Mouse (Mus musculus) stomach, embryonic 15.5 days (tissue): ENCODE results near the gene Tomm34. TPM values are rescaled to one million over a fixed set of nuclear protein-coding genes. Genes with fewer than 3 reads are reported as not detected.

Experiments
- ATAC-seq: fragments of 200-750 bp; cut with Nextera tagmentation; 2 replicates; pipeline ENCODE4 v1.8.0; 2017; ENCODE audit warnings: low read depth, moderate number of reproducible peaks, moderate TSS enrichment; ENCODE audit not compliant: insufficient read depth, low FRiP score
- H3K27ac ChIP-seq: fragments of 300-500 bp; sonication (generic); 2 replicates; pipeline ENCODE4 v1.5.1; 2015; ENCODE audit warnings: mild to moderate bottlenecking, inconsistent platforms
- H3K27me3 ChIP-seq: fragments of 300-500 bp; sonication (generic); replicated peaks from 2 replicates; pipeline ENCODE4 v1.6.1; 2015; ENCODE audit warnings: inconsistent platforms
- H3K36me3 ChIP-seq: fragments of 300-500 bp; sonication (generic); 2 replicates; pipeline ENCODE4 v1.6.1; 2015; ENCODE audit warnings: inconsistent platforms
- H3K4me1 ChIP-seq: fragments of 300-500 bp; sonication (generic); 2 replicates; pipeline ENCODE4 v1.6.1; 2015; ENCODE audit warnings: inconsistent platforms
- H3K4me2 ChIP-seq: fragments of 300-500 bp; sonication (generic); 2 replicates; pipeline ENCODE4 v1.6.1; 2015; ENCODE audit warnings: mild to moderate bottlenecking, inconsistent platforms
- H3K4me3 ChIP-seq: fragments of 300-500 bp; sonication (generic); replicated peaks from 2 replicates; pipeline ENCODE4 v1.5.1; 2015; ENCODE audit warnings: inconsistent platforms
- H3K9ac ChIP-seq: fragments of 300-500 bp; sonication (generic); 2 replicates; pipeline ENCODE4 v1.6.1; 2015; ENCODE audit warnings: inconsistent platforms
- H3K9me3 ChIP-seq: fragments of 300-500 bp; sonication (generic); 2 replicates; pipeline ENCODE4 v1.6.1; 2016; ENCODE audit warnings: inconsistent platforms
- WGBS: fragments of 180-500 bp; shearing (Covaris S2); methylation state at CpG from one replicate; pipeline ENCODE4 v1.1.7; 2015; 5-methylcytosine and 5-hydroxymethylcytosine counted together
- polyA plus RNA-seq: library from polyadenylated mRNA; unstranded; fragments of >200 nt; fragmentation: Nextera tagmentation; extraction: Ambion mirVana; gene quantifications from 2 replicates; pipeline ENCODE4 v1.2.1, GENCODE M21; 2015

Tomm34 gene
- polyA plus RNA-seq, 1 experiment from 2014 or later = 53.4 TPM

DNA sequence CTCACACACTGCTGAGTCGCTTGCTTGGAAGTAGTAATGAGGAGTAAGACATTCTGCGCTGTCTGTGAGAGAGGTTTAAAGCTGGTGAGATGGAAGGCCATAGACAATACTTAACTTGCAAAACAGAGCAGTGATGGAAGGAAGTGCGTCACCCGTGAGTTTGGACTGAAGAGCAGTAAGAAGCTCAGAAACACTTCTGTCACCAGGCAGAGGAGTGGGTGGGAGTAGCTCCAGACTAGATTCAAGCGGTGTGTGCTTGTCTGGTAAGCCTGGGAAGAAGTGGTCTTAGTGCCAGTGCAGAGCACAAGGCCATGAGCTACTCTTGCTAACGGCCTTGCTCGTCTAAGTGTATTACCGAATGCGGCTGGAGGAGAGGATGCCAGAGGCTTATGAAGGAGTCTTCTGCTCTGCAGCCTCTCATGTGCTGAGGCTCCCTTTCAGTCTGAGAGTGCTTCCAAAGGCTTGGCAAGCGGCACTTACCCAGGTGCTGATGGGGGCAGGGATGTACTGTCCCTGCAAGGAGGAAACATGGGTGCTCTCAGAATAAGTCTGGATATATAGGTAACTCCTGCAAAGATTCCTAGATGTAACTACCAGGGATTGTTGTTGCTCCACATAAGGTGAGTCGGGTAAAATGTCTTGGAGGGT, 27.8 kb upstream of the Tomm34 start:
- H3K9ac ChIP-seq = no peak overlapping the region
- no peaks in the 10 kb centered on the region for H3K27me3 ChIP-seq
- H3K9me3 ChIP-seq = no peaks in the 10 kb centered on the region
- no peak for ATAC-seq
- H3K4me2 ChIP-seq = no peak overlapping the region
- no peak overlapping the region for H3K4me3 ChIP-seq
- H3K4me1 ChIP-seq = no peaks in the 10 kb centered on the region
- no peak overlapping the region for H3K27ac ChIP-seq
- 95% methylated on average over 11 of the region's 11 CpGs for WGBS
- H3K36me3 ChIP-seq = peaks cover 21% of the 10 kb centered on the region; the same call in 1 of the 2 replicates

DNA sequence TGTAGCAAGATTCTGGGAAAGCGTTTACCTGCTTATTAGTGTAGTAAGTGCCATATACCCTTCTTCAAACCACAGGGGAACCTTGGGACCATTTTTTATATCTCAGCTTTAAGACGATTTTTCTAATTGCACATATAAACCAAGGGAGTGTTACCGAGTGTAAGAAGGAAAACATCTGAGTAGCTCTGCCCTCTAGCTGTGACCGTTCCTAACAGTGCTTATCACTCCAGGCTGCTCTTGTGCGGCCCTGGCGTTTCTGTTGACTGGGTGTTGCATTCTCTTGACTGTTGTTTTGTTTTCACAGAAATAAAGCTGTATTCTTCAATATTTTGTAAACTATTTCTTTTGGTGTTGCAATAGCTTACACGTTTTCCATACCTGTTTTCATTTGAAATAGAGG, 23.2 kb upstream of the Tomm34 start:
- Histone ChIP-seq H3K27ac (no peak overlapping the region), H3K27me3 (no peaks in the 10 kb centered on the region), H3K36me3 (peaks cover 20% of the 10 kb centered on the region; the same call in 1 of the 2 replicates), H3K4me2 (no peak overlapping the region), H3K4me1 (no peaks in the 10 kb centered on the region), H3K9ac (no peak overlapping the region), H3K9me3 (no peaks in the 10 kb centered on the region), H3K4me3 (no peak overlapping the region)
- WGBS = 72% methylated on average over 7 of the region's 7 CpGs
- no peak for ATAC-seq

DNA sequence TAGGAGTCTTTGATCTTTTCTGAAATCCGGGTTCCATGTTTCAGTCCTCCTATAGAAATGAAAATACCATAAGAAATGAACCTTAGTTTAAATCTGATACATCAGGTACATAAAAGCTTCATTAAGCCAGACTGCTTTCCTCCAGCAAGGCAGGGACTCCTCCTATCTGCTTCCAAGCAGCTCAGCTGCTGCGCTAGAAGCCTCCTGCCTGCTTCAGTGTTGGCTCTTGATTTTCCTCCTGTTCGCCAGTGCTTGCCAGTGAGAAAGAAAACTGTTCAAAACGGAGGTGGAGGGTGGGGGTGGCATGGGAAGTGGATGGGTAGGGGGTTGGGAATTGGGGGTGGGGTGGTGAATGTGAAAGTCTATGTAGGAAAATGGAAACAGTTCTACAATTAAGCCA, 18.5 kb upstream of the Tomm34 start:
- Histone ChIP-seq H3K4me2 (no peak overlapping the region), H3K27ac (no peak overlapping the region), H3K9ac (no peak overlapping the region), H3K4me3 (no peak overlapping the region), H3K36me3 (peaks cover 8% of the 10 kb centered on the region; the same call in 1 of the 2 replicates), H3K4me1 (no peaks in the 10 kb centered on the region), H3K9me3 (no peaks in the 10 kb centered on the region), H3K27me3 (no peaks in the 10 kb centered on the region)
- WGBS = 89% methylated on average over 4 of the region's 4 CpGs
- ATAC-seq = no peak

- no peak overlapping the region for H3K4me2 ChIP-seq
- H3K4me1 ChIP-seq = no peaks in the 10 kb centered on the region
- H3K9me3 ChIP-seq = no peaks in the 10 kb centered on the region
- no peak overlapping the region for H3K27ac ChIP-seq
- H3K9ac ChIP-seq = no peak overlapping the region
- H3K36me3 ChIP-seq = peaks cover 12% of the 10 kb centered on the region; the same call in 1 of the 2 replicates
- ATAC-seq = no peak
- no peak overlapping the region for H3K4me3 ChIP-seq
- WGBS = 89% methylated on average over 6 of the region's 6 CpGs
- no peaks in the 10 kb centered on the region for H3K27me3 ChIP-seq
These were observed 16.5 kb upstream of the Tomm34 start for GRCm38 (mm10) chr2:164087416-164088017.

DNA sequence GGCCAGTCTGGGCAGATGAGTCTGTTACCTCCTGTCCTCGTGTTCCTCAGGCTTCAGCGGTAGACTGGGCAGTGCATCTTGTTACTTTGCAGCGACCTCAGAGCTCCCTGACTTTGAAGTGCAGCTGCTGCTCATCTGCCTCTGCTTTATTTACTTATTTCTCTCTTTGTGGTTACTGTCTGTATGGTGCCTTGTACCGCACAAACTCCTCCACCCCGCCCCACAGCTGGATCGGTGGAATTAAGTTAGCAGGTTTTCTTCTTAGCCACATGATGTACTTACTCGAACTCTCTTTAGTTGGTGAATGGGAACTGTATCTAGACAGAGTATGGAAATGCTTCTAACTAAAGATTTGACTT, 13.4 kb upstream of the Tomm34 start:
- Histone ChIP-seq H3K27ac (no peak overlapping the region), H3K36me3 (peaks cover 12% of the 10 kb centered on the region; the same call in 1 of the 2 replicates), H3K4me3 (no peak overlapping the region), H3K4me1 (no peaks in the 10 kb centered on the region), H3K9ac (no peak overlapping the region), H3K27me3 (no peaks in the 10 kb centered on the region), H3K9me3 (no peaks in the 10 kb centered on the region), H3K4me2 (no peak overlapping the region)
- no peak for ATAC-seq
- 78% methylated on average over 7 of the region's 7 CpGs for WGBS

DNA sequence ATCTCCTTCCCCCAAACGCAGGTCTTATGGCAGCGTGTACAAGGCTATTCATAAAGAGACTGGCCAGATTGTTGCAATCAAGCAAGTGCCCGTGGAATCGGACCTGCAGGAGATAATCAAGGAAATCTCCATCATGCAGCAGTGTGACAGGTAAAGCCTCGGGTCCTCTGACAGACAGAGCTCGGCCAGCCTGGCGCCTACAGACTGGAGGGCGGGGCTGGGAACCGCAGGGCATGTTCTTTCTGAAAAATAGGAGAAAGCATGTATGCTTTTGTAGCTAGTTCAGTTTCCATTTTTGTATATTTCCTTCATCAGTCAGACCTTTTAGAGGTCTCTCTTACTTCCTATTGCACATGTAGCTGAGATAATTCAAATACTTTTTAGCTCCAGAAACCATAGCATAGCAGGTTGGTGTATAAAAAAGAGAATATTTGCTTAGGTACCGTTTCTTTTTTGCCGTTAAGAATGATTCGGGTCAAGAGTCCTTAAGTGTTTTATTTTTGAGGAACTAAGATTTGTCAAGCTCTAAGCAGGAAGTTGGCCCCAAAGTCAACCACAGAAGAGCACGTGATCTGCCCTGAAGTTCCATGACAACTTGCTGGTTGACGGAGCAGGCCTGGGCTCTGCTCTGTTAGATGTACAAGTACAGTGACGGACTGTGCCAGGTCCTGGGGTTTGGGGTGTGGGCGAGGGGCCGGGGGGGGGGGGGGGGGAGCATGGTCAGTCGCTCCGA, 12.8 kb upstream of the Tomm34 start:
- no peaks in the 10 kb centered on the region for H3K4me1 ChIP-seq
- no peaks in the 10 kb centered on the region for H3K27me3 ChIP-seq
- H3K9ac ChIP-seq = no peak overlapping the region
- H3K36me3 ChIP-seq = peaks cover 12% of the 10 kb centered on the region; the same call in 1 of the 2 replicates
- no peak overlapping the region for H3K4me2 ChIP-seq
- H3K4me3 ChIP-seq = no peak overlapping the region
- no peak overlapping the region for H3K27ac ChIP-seq
- 84% methylated on average over 19 of the region's 19 CpGs for WGBS
- no peak for ATAC-seq
- no peaks in the 10 kb centered on the region for H3K9me3 ChIP-seq

DNA sequence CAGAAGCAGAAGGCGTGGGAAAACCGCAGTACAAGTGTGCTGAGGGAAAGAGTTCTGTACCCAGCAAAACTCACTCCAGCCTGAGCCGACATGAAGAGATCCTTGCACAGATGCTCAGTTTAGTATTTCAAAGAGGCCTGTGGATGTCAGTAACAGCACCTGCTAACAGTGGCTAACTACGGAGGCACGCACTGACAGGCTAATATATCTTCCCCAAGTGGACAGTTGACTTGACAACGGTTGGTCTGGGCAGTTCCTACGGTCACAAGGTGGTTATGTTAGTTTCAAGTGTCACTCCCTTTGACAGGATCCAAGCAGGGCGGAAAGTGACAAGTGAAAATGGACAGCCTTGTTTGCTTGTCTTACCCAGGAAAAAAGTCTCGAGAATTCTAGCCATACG, 11.2 kb upstream of the Tomm34 start:
- no peaks in the 10 kb centered on the region for H3K9me3 ChIP-seq
- H3K36me3 ChIP-seq = peaks cover 12% of the 10 kb centered on the region; the same call in 1 of the 2 replicates
- H3K27me3 ChIP-seq = no peaks in the 10 kb centered on the region
- H3K4me1 ChIP-seq = no peaks in the 10 kb centered on the region
- H3K4me3 ChIP-seq = no peak overlapping the region
- H3K4me2 ChIP-seq = no peak overlapping the region
- 85% methylated on average over 10 of the region's 10 CpGs for WGBS
- H3K27ac ChIP-seq = no peak overlapping the region
- ATAC-seq = no peak
- no peak overlapping the region for H3K9ac ChIP-seq

GRCm38 (mm10) chr2:164081577-164081976, 10.6 kb upstream of the Tomm34 start:
- Histone ChIP-seq H3K36me3 (peaks cover 12% of the 10 kb centered on the region; the same call in 1 of the 2 replicates), H3K9ac (no peak overlapping the region), H3K4me1 (no peaks in the 10 kb centered on the region), H3K9me3 (no peaks in the 10 kb centered on the region), H3K4me2 (no peak overlapping the region), H3K4me3 (no peak overlapping the region), H3K27ac (no peak overlapping the region), H3K27me3 (no peaks in the 10 kb centered on the region)
- no peak for ATAC-seq
- 92% methylated on average over 10 of the region's 10 CpGs for WGBS

GRCm38 (mm10) chr2:164079488-164079887, 8.5 kb upstream of the Tomm34 start:
- no peak overlapping the region for H3K27ac ChIP-seq
- no peaks in the 10 kb centered on the region for H3K9me3 ChIP-seq
- H3K36me3 ChIP-seq = peaks cover 9% of the 10 kb centered on the region; the same call in 1 of the 2 replicates
- H3K9ac ChIP-seq = no peak overlapping the region
- H3K27me3 ChIP-seq = no peaks in the 10 kb centered on the region
- H3K4me1 ChIP-seq = peaks cover 9% of the 10 kb centered on the region; the same call in 1 of the 2 replicates
- no peak overlapping the region for H3K4me3 ChIP-seq
- WGBS = 76% methylated on average over 6 of the region's 6 CpGs
- no peak for ATAC-seq
- no peak overlapping the region for H3K4me2 ChIP-seq

DNA sequence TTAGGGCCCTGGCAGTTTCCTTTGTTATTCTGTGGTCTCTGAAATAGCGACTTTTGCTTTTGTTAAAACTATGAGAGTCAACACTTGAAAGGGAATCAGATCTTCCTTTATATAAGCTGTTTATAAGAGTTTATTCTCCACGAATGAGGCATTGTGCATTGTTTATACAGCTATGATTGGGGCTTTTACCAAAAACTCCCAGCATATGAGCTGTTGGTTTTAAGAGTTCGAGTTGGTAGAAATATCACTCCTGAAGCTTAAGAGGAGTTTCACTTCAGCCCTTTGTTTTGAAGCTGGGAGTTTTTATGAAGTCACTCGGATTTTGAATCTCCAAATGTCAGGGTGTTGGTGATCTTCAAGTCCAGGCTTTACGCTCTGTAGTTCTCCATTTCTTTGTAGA, 6.9 kb upstream of the Tomm34 start:
- no peaks in the 10 kb centered on the region for H3K27me3 ChIP-seq
- no peak overlapping the region for H3K4me2 ChIP-seq
- no peak overlapping the region for H3K4me3 ChIP-seq
- no peaks in the 10 kb centered on the region for H3K9me3 ChIP-seq
- H3K27ac ChIP-seq = no peak overlapping the region
- WGBS = 74% methylated on average over 5 of the region's 5 CpGs
- 0 out of 2 replicates have a peak, but pooled peaks cover 5% of the 10 kb centered on the region for H3K36me3 ChIP-seq
- no peak overlapping the region for H3K9ac ChIP-seq
- no peak for ATAC-seq
- H3K4me1 ChIP-seq = peaks cover 9% of the 10 kb centered on the region; the same call in 1 of the 2 replicates

- Histone ChIP-seq H3K4me3 (no peak overlapping the region), H3K4me1 (peaks cover 9% of the 10 kb centered on the region; the same call in 1 of the 2 replicates), H3K36me3 (0 out of 2 replicates have a peak, but pooled peaks cover 3% of the 10 kb centered on the region), H3K9ac (no peak overlapping the region), H3K27me3 (no peaks in the 10 kb centered on the region), H3K27ac (no peak overlapping the region), H3K4me2 (no peak overlapping the region), H3K9me3 (no peaks in the 10 kb centered on the region)
- no peak for ATAC-seq
- WGBS = 87% methylated on average over 8 of the region's 8 CpGs
These were observed 6.0 kb upstream of the Tomm34 start for GRCm38 (mm10) chr2:164076874-164077425.
